8 mouse cellular contexts compared by ENCODE assay signal in the genomic region with DNA sequence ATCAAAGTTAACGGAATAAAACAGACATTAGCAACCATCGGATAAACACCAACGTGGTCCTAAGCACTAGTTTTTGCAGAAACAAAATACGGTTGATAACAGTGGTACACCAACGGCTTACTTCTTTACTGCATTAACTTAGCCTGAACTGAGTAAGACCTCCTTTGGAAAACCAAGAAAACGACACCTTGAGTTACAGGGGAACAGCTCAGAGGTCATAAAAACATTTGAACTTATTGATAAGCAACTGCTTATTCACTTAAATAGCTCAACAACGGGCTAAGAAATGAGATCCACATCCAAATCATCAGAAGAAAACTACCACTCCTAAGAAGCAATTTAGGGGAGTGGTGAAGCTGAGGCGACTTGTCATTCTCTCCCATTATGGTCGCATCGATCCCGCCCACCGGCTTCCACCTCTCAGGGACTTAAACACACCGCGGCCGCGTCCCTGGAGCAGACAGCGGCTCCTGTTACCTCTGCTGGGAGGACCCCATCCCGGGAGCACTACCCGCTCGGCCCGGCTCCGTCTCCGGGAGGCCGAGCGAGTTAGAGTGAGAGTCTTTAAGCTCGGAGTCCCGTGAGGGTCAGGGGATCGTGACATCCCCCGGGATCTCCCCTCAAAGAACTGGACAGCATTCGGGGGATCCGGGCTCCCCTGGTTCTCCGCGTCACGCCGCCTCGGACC. TPM values are rescaled to one million over a fixed set of nuclear protein-coding genes. Genes with fewer than 3 reads are reported as not detected.
DNase-seq lines count a peak whose midpoint lies in the region; ATAC-seq lines count a peak whose summit lies in the region.
"Not testable (repeated sequence)": the region's sequence is repeated elsewhere in the genome, so short reads cannot be mapped to it uniquely, and the experiment has no call there.

No protein-coding gene starts in this region.

- peaks cover 11% of the 10 kb centered on the region for H3K4me1 ChIP-seq in embryonic facial prominence, embryonic 10.5 days
- not testable (repeated sequence) for H3K4me1 ChIP-seq in intestine, embryonic 16.5 days (ENCODE audit: control insufficient read depth, insufficient read depth, low read length); limb, embryonic 11.5 days (ENCODE audit: control insufficient read depth, insufficient read depth, low read length)
- H3K4me1 ChIP-seq in megakaryocyte, embryonic 14.5 days = peaks cover 30% of the 10 kb centered on the region

- H3K27me3 ChIP-seq in embryonic facial prominence, embryonic 10.5 days (replicated peaks; ENCODE audit: low read depth, poor library complexity, severe bottlenecking); intestine, embryonic 16.5 days (replicated peaks; ENCODE audit: control insufficient read depth, insufficient read depth, low read length); limb, embryonic 11.5 days (ENCODE audit: control insufficient read depth, insufficient read depth, low read length); megakaryocyte, embryonic 14.5 days (replicated peaks): not testable (repeated sequence)

- peak overlapping the region; percentile 67 for H3K4me2 ChIP-seq in intestine, embryonic 16.5 days (ENCODE audit: low read depth, low read length)
- H3K4me2 ChIP-seq in limb, embryonic 11.5 days (ENCODE audit: low read depth, severe bottlenecking) = peak overlapping the region; percentile 62

- not testable (repeated sequence) for H3K9me3 ChIP-seq in embryonic facial prominence, embryonic 10.5 days; intestine, embryonic 16.5 days (ENCODE audit: control insufficient read depth, low read length); limb, embryonic 11.5 days (ENCODE audit: control insufficient read depth, low read length); megakaryocyte, embryonic 14.5 days

- peak; percentile 56; the same call in 1 of the 2 replicates for ATAC-seq in intestine, embryonic 16.5 days
- not testable (repeated sequence) for ATAC-seq in limb, embryonic 11.5 days (ENCODE audit: insufficient number of reproducible peaks, low FRiP score, low TSS enrichment, low read depth)

- peak overlapping the region; percentile 83 for H3K4me3 ChIP-seq in embryonic facial prominence, embryonic 10.5 days
- H3K4me3 ChIP-seq in intestine, embryonic 16.5 days (ENCODE audit: low read length) = peak overlapping the region; percentile 75
- H3K4me3 ChIP-seq in limb, embryonic 11.5 days (ENCODE audit: low read depth, low read length) = peak overlapping the region; percentile 75
- peak overlapping the region; percentile 92 for H3K4me3 ChIP-seq in megakaryocyte, embryonic 14.5 days (replicated peaks)

- peak; percentile 58 for DNase-seq in R1 (ENCODE audit: low read depth, low spot score)
- peak; percentile 25 for DNase-seq in embryonic facial prominence, embryonic 10.5 days (ENCODE audit: low spot score)
- DNase-seq in heart, adult 18-20 months = peak; percentile 36 to 66
- DNase-seq in limb, embryonic 11.5 days (ENCODE audit: low spot score) = peak; percentile 28
- peak; percentile 37 for DNase-seq in ovary, postnatal 10 days (ENCODE audit: low spot score)
- peak; percentile 60 for DNase-seq in urinary bladder, adult 2 months (ENCODE audit: low spot score)

- not testable (repeated sequence) for H3K36me3 ChIP-seq in embryonic facial prominence, embryonic 10.5 days (replicated peaks); intestine, embryonic 16.5 days (ENCODE audit: control insufficient read depth, insufficient read depth, low read length); limb, embryonic 11.5 days (ENCODE audit: control insufficient read depth, insufficient read depth, low read length); megakaryocyte, embryonic 14.5 days (replicated peaks; ENCODE audit: low read length)

- H3K27ac ChIP-seq in embryonic facial prominence, embryonic 10.5 days (replicated peaks) = peak overlapping the region; percentile 94
- peak overlapping the region; percentile 92 for H3K27ac ChIP-seq in intestine, embryonic 16.5 days (ENCODE audit: low read length)
- peak overlapping the region; percentile 85; the same call in 1 of the 2 replicates for H3K27ac ChIP-seq in limb, embryonic 11.5 days (replicated peaks; ENCODE audit: low read depth, low read length)

- 4% methylated on average over 36 of the region's 36 CpGs for WGBS in embryonic facial prominence, embryonic 10.5 days
- WGBS in intestine, embryonic 16.5 days = 3% methylated on average over 33 of the region's 36 CpGs
- 6% methylated on average over 32 of the region's 36 CpGs for WGBS in limb, embryonic 11.5 days

- H3K9ac ChIP-seq in intestine, embryonic 16.5 days (ENCODE audit: low read depth, low read length) = peak overlapping the region; percentile 86
- H3K9ac ChIP-seq in limb, embryonic 11.5 days (ENCODE audit: low read length) = peak overlapping the region; percentile 81

RNA-seq across cellular contexts. Expression of a gene that starts 0.8 kb away (rescaled TPM):
- 72.1 and 78.2 TPM in 2 replicates for polyA plus RNA-seq in embryonic facial prominence, embryonic 10.5 days (2016; fragmentation: Nextera tagmentation; extraction: Ambion mirVana)
- total RNA-seq in heart, adult 18-20 months (2021) = 10 to 100 TPM; 56.3 to 56.5 TPM
- polyA plus RNA-seq in intestine, embryonic 16.5 days (2015; fragmentation: Nextera tagmentation; extraction: Ambion mirVana) = 70.4 and 72.4 TPM in 2 replicates
- 72.2 and 80.0 TPM in 2 replicates for polyA plus RNA-seq in limb, embryonic 11.5 days (2014; fragmentation: Nextera tagmentation; extraction: Ambion mirVana)
- 3.3 and 7.0 TPM in 2 replicates for polyA plus RNA-seq in megakaryocyte, embryonic 14.5 days (2012; ENCODE audit: insufficient read depth, low replicate concordance)
- 48.7 and 51.5 TPM in 2 replicates for polyA plus RNA-seq in urinary bladder, adult 2 months (2012; rRNA removed)

RNA-seq across cellular contexts. Expression of a gene that starts 34.9 kb away (rescaled TPM):
- 11.3 and 12.3 TPM in 2 replicates for polyA plus RNA-seq in embryonic facial prominence, embryonic 10.5 days (2016; fragmentation: Nextera tagmentation; extraction: Ambion mirVana)
- 1 to 10 TPM; 5.0 to 5.1 TPM for total RNA-seq in heart, adult 18-20 months (2021)
- 3.9 and 4.2 TPM in 2 replicates for polyA plus RNA-seq in intestine, embryonic 16.5 days (2015; fragmentation: Nextera tagmentation; extraction: Ambion mirVana)
- polyA plus RNA-seq in limb, embryonic 11.5 days (2014; fragmentation: Nextera tagmentation; extraction: Ambion mirVana) = 11.4 and 11.7 TPM in 2 replicates
- polyA plus RNA-seq in megakaryocyte, embryonic 14.5 days (2012; ENCODE audit: insufficient read depth, low replicate concordance) = 7.7 and 11.9 TPM in 2 replicates
- 5.0 and 5.7 TPM in 2 replicates for polyA plus RNA-seq in urinary bladder, adult 2 months (2012; rRNA removed)
